Mouse (Mus musculus): ENCODE data around the gene Pdhx. TPM values are rescaled to one million over a fixed set of nuclear protein-coding genes. Genes with fewer than 3 reads are reported as not detected.

The Pdhx gene
- polyA plus RNA-seq (2017; shearing (Covaris generic)) = 10 to 100 TPM; 17.0 to 24.1 TPM

DNA sequence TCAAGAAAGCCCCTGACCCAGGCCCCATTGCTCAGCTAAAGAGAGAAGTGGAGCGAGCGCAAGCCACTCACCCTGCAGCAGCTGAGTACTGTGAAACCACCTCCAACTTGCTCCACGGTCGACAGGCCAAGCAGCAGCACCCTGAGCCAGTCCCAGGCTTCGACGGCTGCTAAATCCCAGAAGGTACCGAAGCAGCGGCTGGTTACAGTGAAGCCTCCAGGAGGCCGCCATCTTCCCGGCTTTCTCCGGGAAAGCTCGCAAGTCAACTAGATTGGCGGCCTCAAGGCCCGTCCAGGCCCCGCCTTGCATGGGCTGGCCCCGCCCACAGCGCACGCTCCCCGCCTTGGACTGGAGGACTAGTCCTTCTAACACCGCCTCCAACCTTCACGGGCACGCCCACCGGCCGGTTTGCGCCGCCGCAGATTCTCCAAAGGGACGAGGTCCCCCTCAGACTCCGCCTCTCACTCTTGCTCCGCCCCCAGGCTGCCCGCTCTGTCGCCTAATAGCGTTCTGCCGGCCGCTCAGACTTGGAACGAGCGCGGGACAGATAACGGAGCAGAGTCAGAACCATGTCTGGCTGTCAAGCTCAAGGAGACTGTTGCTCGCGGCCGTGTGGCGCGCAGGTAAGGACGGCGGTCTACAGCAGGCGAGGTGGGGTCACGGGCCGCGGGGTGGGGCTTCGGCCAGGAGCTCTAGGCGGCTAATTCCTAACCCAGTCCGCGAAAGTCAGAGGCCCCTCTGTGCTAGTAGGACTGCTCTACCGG is at the start of gene Pdhx, which contains the start of gene Apip:
Gene Pdhx, minus strand, starts transcription at position 295 of the 764 bp plus-strand sequence.
Gene Apip, plus strand, starts transcription at position 457 of the 764 bp plus-strand sequence.
- peak; percentile 97 for ATAC-seq

DNA sequence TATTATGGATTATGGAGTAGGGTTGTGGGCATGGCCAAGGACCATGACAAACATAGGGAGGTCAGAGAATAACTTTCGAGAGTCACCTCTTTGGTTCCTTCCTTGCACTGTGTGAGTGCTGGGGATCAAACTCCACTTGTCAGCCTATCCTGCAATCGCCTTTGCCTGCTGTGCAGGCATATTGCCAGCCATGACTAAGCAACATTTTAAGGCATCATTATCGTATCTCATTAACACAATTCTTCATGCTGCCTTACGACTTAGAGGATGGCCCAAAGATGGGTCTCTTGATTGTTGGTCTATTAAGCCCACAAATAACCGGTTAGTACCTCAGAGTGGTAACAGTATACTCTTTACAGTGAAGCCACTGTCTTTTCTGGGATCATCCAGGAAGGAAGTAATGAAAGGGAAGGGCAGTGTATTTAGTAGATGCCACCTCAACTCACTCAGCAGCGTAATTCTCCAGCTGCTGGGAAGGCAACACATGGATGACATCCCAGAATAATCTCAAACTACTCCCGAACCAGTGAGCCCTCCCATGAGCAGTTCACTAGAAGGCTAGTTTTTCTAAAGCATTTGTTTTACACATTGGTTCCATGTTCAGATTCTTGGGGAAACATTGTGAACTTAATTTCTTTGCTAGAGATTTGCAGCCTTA is 46.0 kb upstream of the Pdhx start:
- no peak for ATAC-seq

DNA sequence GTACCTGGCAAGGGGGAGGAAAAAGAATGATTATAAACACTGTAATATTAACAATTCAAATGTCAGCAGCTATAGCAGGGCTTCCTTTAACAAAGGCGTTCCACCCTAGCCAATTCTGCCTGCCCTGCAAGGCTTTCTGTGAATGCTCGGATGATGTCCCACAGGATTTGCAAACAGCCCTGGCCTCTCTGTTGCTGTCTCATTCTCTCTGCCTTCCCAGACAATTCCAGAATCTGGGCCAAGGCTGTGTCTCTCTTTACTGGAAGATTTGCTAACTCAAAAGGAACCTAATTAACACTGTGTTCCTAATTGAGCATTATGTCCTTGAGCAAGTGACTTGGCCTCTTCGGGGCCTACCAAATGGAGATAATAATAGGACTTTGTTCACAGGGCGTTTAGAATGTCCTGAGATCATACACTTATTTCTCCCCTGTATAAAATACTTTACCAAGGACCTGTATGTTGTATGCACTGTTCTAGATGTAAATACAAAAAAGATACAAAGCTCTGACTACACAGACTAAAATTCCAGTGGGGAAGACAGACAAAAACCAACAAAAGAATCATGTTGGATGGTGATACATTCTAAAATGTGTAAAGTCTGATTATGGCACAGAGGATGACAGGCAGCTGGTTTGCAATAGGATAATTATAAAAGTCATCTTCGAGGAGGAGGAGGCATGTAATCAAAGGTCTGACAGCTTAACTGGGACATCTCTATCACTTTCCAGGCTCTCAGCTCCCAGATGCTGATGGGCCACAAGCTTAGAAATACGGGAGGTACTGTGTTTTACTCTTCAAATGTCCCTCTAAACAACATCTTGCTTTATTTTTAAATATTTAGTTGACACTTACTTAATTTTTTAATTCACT is 45.2 kb upstream of the Pdhx start:
- no peak for ATAC-seq

DNA sequence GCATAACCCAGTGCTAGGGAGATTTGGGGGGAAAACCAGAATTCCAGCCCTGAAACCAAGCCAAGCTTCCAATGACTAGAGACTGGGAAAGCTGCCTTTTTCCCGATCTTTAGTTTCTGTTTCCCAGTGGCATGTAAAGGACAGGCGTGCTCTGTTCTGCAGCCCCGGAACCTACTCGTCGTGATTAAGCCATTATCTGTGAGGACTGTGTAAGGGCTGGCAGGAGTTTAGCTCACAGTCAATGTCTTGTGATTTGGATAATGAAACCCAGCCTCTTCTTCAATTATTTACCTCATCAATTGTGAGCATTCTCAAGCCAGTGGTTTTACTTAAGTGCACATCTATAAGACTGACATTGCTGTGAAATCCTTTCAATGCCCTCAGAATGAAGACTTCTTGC is 43.9 kb upstream of the Pdhx start:
- ATAC-seq = no peak

DNA sequence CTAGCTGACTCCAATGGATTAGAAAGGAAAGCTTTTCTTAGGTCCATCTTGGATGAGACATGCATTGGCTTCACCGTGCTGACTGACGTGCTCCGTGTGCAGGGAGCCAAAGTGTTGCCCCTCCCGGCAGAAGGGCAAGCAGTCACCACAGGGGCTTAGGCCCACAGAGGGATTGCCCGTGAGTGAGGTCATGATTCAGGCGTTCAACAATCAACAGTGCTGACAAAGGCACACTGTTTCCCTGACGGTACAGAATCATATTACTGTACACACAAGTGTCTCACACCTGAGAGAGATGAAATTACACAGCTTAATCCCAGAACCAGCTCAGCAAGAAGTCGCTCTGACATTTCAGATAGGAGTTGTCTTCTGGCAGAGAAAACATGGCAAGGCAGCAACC is 38.4 kb upstream of the Pdhx start:
- ATAC-seq = no peak

DNA sequence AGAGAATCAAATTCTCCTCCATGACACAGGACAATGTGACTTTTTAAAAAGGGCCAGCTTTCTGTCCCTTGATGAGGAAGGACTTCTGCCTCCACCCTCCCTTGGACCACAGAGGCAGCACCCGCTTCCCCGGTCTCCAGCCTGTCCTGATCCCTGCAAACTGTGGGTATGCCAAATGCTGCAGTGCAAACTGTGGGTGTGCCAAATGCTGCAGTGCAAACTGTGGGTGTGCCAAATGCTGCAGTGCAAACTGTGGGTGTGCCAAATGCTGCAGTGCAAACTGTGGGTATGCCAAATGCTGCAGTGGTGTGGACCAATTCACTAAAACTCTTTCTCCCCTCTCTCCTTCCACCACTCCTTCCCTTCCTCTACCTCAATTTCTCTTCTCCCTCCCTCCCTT is 32.9 kb upstream of the Pdhx start:
- no peak for ATAC-seq

DNA sequence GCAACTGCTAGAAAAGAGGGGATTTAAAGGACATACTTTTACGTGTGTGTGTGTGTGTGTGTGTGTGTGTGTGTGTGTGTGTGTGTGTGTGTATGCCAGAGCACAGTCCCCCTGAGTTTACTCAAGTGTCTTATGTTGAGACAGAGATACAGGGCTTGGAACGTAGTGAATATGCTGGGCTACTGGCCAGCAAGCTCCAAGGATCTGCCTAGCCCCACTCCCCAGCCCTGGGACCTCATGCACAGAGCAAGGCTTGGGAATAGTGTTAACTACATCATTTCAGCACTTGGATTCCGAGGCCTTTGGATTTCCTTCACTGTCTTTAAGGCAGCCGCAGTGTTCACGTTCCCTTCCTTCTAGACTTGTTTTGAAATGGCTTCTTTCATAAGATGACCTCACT is 29.3 kb upstream of the Pdhx start:
- no peak for ATAC-seq

DNA sequence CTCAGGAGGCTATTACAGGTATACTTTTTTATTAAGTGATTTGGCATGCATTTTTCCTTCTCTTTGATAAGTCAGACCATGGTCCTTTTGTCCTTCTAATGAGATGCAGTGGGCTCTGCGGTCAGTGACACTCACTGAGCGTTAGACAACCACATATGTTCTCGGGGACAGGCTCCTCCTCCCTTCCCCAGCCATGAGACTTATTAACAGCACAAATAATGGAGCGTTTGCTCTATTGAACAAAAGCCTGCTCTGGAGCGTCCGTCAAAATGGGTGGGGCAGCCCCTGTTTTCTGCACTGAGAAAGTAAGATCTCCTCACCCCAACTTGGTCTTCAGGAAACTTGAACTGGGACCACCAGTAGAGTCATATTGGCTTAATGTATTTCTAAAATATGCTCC is 16.2 kb upstream of the Pdhx start:
- no peak for ATAC-seq

DNA sequence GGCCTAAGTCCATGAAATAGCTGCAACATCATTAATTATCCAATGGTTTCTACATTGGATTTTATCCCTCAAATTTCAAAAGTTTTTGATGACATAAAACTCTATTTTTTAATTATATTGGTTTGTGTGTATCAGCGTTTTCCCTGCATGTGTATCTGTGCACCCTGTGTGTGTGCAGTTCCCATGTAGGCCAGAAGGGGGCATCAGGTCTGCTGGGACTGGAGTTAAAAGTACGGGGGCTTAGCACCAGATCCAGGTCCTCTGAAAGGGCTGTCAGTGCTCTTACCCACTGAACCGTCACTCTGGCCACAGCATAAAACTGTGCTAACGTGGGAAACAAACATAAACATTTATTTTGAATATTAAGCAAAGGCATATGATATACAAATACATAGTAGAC is 14.8 kb upstream of the Pdhx start:
- no peak for ATAC-seq

DNA sequence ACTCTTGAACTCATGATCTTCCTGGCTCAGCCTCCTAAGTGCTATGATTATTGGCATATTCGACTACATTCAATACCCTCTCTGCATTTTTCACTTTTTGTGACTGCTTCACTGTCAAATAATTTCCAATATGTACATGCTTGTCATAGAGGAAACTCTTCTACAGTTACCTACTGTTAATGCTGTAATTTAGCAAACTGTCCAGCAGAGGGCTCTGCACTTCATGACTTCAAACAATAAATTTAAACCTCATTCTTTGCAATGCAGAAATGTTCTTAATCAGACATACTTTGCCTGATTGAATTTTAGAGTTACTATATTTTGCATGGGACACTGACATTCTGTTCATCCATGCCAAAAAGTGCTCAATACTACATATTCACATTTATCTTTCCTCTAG is 13.1 kb upstream of the Pdhx start:
- ATAC-seq = peak; percentile 64

DNA sequence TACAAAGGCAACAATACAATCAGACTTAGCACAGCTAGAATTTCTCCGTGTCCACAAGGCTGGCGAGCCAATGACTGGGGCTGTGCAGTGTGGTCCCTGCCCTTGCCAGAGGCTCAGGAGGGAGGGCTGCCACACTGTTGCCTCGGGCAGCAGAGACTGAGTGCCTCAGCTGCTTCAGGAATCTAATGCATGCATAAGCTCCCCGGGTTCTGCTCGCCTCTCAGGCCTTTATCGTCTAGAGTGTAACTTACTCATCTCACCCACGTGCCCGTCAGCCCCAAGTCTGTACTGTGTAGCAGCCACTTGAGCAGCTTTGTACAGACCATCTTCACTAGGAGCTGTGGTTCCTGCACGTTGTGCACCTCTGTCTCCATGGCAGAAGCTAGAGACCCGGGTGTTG is 12.3 kb upstream of the Pdhx start:
- no peak for ATAC-seq

DNA sequence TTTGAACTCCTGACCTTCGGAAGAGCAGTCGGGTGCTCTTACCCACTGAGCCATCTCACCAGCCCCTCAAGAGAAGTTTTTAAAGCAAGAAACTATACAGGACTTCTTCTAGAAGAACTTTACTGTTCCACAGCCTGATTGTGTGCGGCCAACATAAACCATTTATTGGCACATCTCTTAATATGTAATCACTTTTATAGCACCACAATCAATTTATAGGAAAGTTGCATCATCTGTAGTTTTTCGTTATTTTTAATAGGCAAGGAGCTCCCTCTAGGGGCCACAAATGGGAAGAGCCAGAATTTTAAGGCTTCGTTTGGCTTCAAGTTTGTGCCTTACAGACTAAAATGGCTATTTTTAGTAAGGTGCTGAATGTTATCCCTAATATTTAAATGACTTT is 11.1 kb upstream of the Pdhx start:
- ATAC-seq = peak; percentile 76

DNA sequence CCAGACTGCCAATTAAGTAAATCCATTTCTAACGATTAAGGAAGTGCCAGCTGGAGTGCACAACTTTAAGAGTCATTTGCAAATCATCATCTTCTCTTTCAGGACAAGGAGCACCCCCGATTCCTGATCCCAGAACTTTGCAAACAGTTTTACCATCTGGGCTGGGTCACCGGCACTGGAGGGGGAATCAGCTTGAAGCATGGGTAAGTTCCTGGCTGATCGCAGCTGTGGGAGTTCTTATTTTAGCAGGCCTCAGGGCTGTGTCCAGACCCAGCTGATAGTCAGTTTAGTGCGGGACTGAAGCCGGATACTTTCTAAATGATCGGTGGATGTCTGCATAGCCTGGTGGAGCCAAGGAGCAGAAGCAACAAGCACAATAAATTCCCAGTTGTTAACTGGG is 9.5 kb upstream of the Pdhx start:
- ATAC-seq = no peak

DNA sequence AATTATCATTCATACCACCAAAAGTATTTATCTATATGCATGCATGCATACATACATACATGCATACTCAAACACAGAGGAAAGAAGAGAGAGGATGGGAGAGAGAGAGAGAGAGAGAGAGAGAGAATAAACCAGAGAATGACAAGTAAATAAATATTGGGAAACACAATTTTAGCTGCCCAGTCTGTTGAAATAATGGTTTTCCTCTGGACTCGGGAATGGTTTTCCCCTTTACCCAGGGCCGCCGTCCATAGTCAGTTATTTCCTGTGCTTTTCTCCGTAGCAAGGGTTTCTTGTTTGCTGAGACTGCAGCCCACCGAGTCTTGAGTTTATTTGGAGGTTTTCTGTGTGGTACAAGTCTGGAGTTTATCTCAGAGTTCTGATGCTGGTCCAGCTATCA is 8.4 kb upstream of the Pdhx start:
- no peak for ATAC-seq

DNA sequence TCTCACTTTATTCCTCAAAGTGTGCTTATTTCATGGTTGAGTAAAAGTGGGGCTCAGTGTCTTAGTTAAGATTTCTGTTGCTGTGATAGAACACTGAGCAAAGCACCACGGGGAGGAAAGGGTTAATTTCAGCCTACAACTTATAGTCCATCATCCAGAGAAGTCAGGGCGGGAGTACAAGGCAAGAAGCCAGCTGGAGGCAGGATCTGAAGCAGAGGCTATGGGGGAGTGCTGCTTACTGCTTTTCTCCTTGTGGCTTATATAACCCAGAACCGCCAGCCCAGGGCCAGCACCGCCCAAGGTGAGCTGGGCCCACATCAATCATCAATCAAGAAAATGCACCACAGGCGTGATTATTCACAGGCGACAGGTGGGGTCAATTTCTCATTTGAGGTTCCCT is 7.8 kb upstream of the Pdhx start:
- no peak for ATAC-seq

DNA sequence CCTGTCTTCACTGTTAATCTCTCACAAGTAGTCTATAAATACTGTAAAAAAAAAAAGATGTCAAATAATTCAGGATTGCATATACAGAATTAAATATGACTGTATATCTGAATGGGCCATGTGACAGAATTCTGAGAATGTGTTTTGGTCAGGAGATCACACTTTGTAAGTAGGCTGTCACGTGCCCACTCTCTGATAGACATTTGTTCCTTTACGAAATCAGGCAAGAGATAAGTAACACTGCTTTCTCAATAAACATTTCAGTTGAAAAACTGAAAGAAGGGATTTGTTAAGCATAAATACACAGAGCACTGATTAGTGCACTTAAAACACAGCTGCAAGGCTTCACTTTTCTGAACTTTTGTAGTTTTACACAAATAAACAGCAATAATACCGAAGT is 2.7 kb downstream of the Pdhx start:
- no peak for ATAC-seq

DNA sequence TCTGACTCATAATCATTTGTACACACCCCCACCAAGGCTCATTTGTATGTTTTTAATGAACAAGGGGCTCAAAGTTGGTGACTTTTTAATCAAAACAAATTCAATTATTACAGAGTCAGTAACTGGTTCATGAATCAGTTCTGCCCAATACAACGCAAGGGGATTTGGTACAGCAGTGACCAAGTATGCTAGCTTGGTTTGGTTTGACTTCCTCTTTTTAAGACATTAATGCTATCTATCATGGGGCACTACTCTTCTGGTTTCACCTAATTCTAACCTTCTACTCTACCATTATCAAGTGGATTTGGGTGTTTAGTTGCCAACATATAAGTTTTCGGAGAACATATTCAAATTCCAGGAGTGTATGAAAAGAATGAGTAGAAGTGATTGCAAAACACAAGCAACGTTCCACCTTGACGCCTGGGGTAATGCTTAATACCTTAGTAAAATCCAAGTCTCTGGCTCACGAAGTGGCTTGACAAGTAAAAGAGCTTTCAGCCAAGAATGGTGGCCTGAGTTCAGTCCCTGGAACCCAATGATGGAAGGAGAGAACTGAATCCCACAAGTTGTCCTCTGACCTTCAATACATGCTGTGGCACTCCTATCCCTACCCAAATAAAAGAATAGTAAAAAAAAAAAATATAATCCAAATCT is 3.4 kb downstream of the Pdhx start:
- no peak for ATAC-seq

DNA sequence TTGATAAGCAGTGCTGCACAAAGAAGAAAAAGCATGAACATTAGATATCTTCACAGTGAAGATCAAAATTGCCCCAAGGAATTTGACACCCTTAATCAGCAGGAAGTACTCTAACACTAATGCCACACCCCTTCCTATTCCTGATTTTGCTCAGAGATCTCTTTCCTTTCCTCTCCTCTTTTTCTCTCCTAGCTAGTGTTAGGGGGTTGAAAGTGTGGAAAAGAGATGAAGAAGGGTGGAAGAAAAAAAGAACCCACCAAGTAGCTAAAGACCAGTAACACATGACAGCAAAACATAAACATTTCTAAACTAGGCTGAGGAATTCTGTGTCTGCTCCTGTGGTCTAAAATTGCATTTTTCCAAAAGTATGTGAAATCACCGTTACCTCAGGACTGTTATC is 4.7 kb downstream of the Pdhx start:
- ATAC-seq = no peak

DNA sequence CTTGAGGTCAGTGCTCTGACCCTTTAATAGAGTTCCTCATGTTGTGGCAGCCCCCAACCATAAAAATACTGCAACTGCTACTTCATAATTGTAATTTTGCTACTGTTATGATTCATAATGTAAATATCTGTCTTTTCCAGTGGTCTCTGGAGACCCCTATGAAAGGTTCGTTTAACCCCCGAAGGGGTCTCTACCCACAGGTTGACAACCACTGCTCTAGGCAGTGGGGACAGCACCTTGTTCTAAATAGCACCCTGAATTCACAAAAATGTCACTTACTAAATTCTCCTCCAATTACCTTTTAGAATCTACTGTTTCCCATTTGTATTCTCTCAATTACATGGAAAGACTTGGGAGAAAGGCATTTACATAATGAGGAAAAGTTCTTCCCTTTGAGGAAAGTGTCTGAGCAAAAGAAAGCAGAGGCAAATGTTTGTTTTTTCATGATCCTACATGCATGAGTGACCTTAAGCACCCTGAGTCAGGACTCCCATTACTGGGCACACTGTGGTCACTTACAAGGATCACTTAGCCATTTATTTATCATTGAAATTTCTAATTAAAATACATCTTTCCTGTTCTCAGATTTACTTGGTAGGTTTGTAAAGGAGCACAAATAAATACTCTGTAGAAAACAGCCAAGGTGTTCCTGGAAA is 5.6 kb downstream of the Pdhx start:
- ATAC-seq = no peak

DNA sequence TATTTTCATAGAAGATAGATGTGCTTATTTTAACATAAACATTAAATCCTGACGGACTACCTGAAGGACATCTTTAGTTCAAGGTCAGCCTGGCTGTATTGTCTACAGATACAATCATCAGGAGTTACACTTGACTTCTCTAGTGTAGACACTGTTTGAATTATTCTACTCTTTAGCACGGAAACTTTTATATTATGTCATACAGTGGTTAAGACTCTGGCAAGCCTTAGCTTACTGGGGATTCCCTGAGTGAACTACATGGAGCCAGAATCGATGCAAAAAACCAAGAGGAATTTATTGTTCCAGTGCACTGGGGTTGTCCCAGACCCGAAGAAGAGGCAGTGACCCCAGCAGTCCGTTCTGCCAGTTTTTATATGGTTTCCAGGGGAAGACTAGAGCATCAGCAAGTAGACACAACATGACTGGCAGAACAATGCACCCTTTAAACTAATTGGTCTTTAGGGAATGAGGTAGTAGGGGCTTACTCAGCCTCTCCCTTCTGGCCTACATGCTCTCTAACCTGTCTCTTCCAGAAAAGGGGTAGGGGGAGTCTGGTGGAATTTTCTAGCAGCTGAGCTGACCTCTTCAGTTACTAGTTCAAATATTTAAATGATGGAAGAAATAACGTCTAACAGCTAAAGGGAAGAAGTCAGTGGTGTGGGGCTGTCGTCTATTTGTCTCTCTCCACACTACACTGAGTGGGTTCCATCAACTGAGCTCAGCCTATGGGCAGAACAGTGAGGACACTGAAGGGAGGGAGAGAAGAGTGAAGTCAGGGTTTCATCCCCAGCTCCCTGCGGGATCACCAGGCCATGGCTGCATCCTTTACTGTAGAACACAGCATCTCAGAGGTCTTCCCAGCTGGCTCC is 6.4 kb downstream of the Pdhx start:
- ATAC-seq = no peak

DNA sequence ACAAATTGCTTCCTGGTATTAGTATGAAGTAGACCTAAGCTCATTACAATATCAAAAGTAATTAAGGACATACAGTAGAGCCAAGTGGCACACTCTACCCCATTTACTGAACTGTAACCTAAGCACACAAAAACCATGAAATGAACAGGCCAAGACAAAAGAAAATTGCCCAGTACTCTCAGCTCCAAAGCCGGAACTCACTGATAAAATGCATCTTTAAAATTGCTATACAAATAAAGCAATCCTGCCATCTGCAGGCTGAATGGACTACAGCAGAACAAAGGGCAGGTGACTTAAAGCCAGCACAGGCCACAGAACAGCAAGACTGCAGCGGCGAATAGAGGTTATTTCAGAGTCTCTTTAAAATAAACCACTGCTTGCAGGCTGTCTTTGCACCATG is 10.4 kb downstream of the Pdhx start:
- peak; percentile 85 for ATAC-seq
